Mouse (Mus musculus): Measurements from ENCODE around the gene Tmem145. TPM values are rescaled to one million over a fixed set of nuclear protein-coding genes. Genes with fewer than 3 reads are reported as not detected.

Gene Tmem145
- polyA plus RNA-seq, 2 experiments = not detected

DNA sequence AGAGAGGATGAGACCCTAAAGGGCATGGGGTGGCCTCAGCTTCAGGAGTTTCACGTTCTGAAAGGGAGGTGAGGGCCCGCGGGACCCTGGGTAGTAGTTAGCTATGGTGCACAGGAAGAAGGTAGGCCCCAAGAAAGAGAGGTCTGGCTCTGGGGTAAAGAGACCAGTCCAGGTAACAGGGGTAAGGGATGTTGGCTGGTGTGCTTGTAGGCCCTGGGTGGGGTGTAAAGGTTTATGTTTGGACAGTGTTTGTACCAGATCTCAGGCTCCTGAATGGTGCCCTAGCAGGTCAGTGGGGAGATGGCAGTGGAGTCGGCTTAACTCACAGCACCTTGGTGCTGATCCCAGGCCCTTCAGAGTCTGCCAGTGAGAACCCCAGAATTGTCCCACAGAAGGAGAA, 36.9 kb upstream of the Tmem145 start:
- Histone ChIP-seq H3K9me3 (ENCODE audit: control insufficient read depth, low read length) (no peaks in the 10 kb centered on the region), H3K4me1 (replicated peaks; ENCODE audit: control insufficient read depth in 2 of 2, insufficient read depth in 2 of 2, low read length in 1 of 2) (peaks cover 29 to 41% of the 10 kb centered on the region in 2 experiments), H3K4me2 (ENCODE audit: low read depth) (peak overlapping the region; percentile 94), H3K27me3 (ENCODE audit: control insufficient read depth, insufficient read depth, low read length) (no peaks in the 10 kb centered on the region), H3K27ac (peak overlapping the region; percentile 63), H3K9ac (replicated peaks) (peak overlapping the region; percentile 84), H3K4me3 (ENCODE audit: insufficient read depth in 1 of 2, low read depth in 2 of 2, low read length in 2 of 2) (peak overlapping the region; percentile 68 to 95), H3K36me3 (replicated peaks; ENCODE audit: control insufficient read depth, insufficient read depth, low read depth) (peaks cover 2% of the 10 kb centered on the region; the same call in 1 of the 2 replicates)
- DNase-seq (ENCODE audit: low read depth in 3 of 3, low spot score in 3 of 3) (no peak), ATAC-seq (ENCODE audit: insufficient read depth) (no peak)
- WGBS (ENCODE audit: insufficient replicate concordance) = 25% methylated on average over 4 of the region's 4 CpGs
- TF ChIP-seq EP300 (IDR thresholded peaks at IDR 0.05; ENCODE audit: low read depth) = no peak
- TF ChIP-seq CTCF (IDR thresholded peaks at IDR 0.05; ENCODE audit: low read depth) = no peak

DNA sequence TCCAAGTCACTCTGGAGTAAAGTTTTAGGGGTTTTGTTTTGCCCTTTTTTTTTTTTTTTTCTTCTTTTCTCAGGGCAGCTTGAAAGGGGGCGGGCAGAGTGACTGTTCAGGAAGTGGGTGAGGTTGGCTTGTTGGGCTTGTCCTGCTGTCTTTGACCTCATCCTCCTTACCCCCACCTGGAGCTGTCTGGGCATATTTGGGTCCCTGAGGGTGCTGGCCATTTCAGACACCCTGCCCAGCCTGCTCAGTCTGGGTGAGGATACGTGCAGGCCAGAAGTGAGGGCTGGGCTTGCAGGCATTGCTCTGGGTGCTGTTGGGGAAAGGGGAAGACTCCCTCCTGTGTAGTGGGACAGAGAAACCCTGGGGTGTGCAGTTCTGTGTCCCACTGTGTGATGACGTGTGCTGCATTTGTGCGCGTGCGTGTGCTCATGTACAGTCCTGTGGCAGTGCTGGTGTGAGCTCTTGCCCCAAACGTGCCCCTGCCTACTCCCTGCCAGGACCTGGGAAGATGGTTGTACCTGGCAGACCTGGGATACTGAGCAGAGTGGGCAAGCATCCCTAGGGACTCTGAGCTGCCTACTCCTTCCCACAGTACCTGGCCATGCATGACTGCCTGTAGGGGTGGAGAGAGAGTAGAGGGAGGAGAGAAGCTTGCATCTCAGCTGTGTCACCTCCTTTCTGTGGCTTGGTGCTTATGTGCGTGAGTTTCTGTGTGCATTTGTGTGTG, 36.2 kb upstream of the Tmem145 start:
- Histone ChIP-seq H3K9me3 (ENCODE audit: control insufficient read depth, low read length) (no peaks in the 10 kb centered on the region), H3K36me3 (replicated peaks; ENCODE audit: control insufficient read depth, insufficient read depth, low read depth) (peaks cover 2% of the 10 kb centered on the region; the same call in 1 of the 2 replicates), H3K4me2 (ENCODE audit: low read depth) (peak overlapping the region; percentile 94), H3K4me1 (replicated peaks; ENCODE audit: control insufficient read depth in 2 of 2, insufficient read depth in 2 of 2, low read length in 1 of 2) (peaks cover 36 to 45% of the 10 kb centered on the region in 2 experiments), H3K27ac (peak overlapping the region; percentile 63), H3K4me3 (ENCODE audit: insufficient read depth in 1 of 2, low read depth in 2 of 2, low read length in 2 of 2) (peak overlapping the region in 1 of 2 experiments; percentile 68; a peak in 2 of 4 replicates), H3K27me3 (ENCODE audit: control insufficient read depth, insufficient read depth, low read length) (no peaks in the 10 kb centered on the region), H3K9ac (replicated peaks) (peak overlapping the region; percentile 84)
- TF ChIP-seq EP300 (IDR thresholded peaks at IDR 0.05; ENCODE audit: low read depth) = no peak
- no peak for TF ChIP-seq CTCF (IDR thresholded peaks at IDR 0.05; ENCODE audit: low read depth)
- no peak for DNase-seq (ENCODE audit: low read depth in 3 of 3, low spot score in 3 of 3)
- no peak for ATAC-seq (ENCODE audit: insufficient read depth)
- WGBS (ENCODE audit: insufficient replicate concordance) = 69% methylated on average over 8 of the region's 8 CpGs

DNA sequence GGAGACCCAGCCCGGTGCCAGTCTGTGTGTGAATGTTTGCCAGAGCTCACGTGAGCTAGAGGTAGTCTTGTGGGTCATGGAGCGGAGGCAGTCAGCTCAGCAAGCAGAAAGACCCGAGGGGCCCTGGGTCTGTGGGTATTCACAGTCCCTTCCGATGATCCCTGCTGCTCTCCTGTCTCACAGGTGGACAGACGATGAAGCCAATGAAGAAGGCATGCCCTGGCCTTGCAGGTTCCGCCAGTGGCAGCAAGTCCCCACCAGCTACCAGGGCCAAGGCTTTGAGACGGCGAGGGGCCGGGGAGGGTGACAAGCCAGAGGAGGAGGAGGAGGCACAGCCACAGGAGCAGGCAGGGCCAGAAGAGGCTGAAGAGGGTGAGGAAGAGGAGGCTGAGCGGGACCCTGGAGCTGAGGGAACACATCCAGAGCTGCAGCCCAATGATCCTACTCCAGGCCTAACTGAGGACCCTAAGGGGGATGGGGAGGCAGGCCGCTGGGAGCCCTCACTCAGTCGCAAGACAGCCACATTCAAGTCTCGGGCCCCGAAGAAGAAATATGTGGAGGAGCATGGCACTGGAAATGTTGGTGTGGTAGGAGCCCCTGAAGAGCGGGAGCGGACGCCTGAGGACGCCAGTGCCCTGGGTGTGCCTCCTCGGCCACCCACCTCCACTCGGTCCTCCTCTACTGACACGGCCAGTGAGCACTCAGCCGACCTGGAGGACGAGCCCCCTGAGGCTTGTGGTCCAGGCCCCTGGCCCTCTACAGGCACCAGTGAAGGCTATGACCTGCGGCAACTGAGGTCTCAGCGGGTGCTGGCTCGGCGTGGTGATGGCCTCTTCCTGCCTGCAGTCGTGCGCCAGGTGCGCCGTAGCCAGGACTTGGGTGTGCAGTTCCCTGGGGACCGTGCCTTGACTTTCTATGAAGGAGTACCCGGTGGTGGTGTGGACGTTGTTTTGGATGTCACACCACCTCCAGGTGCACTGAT, 35.0 kb upstream of the Tmem145 start:
- DNase-seq (ENCODE audit: low read depth in 3 of 3, low spot score in 3 of 3) (no peak), ATAC-seq (ENCODE audit: insufficient read depth) (no peak)
- peaks cover 2% of the 10 kb centered on the region; the same call in 1 of the 2 replicates for H3K36me3 ChIP-seq (replicated peaks; ENCODE audit: control insufficient read depth, insufficient read depth, low read depth)
- 87% methylated on average over 35 of the region's 35 CpGs for WGBS (ENCODE audit: insufficient replicate concordance)
- H3K27ac ChIP-seq = no peak overlapping the region
- H3K4me3 ChIP-seq (ENCODE audit: insufficient read depth in 1 of 2, low read depth in 2 of 2, low read length in 2 of 2) = no peak overlapping the region
- no peak overlapping the region; the same call in 1 of the 2 replicates for H3K4me2 ChIP-seq (ENCODE audit: low read depth)
- TF ChIP-seq CTCF (IDR thresholded peaks at IDR 0.05; ENCODE audit: low read depth) = no peak
- TF ChIP-seq EP300 (IDR thresholded peaks at IDR 0.05; ENCODE audit: low read depth) = no peak
- H3K9ac ChIP-seq (replicated peaks) = no peak overlapping the region
- H3K4me1 ChIP-seq (replicated peaks; ENCODE audit: control insufficient read depth in 2 of 2, insufficient read depth in 2 of 2, low read length in 1 of 2) = peaks cover 49 to 57% of the 10 kb centered on the region in 2 experiments
- no peaks in the 10 kb centered on the region for H3K27me3 ChIP-seq (ENCODE audit: control insufficient read depth, insufficient read depth, low read length)
- H3K9me3 ChIP-seq (ENCODE audit: control insufficient read depth, low read length) = no peaks in the 10 kb centered on the region

DNA sequence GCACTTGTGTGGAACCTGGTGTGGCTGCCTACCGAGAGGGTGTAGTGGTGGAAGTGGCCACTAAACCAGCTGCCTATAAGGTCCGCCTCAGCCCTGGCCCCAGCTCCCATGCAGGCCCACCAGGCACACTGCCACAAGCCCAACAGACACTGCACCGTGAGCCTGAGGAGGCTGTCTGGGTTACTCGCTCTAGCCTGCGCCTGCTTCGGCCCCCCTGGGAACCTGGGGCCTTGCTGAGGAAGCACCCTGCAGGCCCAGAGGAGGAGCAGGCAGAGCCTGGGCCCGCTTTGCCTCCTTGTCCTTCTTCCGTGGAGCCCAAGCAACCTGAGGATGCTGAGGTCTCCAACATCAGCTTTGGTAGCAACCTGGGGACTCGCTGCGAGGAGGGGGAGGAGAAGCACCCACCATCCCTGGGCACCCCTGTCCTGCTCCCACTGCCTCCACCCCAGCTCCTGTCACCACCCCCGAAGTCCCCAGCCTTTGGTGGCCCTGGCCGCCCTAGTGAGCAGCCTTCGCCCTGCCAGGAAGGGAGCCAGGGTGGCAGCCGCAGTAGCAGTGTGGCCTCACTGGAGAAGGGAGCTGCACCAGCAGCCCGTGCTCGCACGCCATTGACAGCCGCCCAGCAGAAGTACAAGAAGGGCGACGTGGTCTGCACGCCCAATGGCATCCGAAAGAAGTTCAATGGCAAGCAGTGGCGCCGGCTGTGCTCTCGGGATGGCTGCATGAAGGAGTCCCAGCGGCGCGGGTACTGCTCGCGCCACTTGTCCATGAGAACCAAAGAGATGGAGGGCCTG, 34.1 kb upstream of the Tmem145 start:
- 88% methylated on average over 30 of the region's 30 CpGs for whole genome bisulfite sequencing (ENCODE audit: insufficient replicate concordance)
- Histone ChIP-seq H3K4me1 (replicated peaks; ENCODE audit: control insufficient read depth in 2 of 2, insufficient read depth in 2 of 2, low read length in 1 of 2) (peaks cover 48 to 57% of the 10 kb centered on the region in 2 experiments), H3K27me3 (ENCODE audit: control insufficient read depth, insufficient read depth, low read length) (no peaks in the 10 kb centered on the region), H3K4me2 (ENCODE audit: low read depth) (no peak overlapping the region), H3K9me3 (ENCODE audit: control insufficient read depth, low read length) (no peaks in the 10 kb centered on the region), H3K9ac (replicated peaks) (no peak overlapping the region), H3K4me3 (ENCODE audit: insufficient read depth in 1 of 2, low read depth in 2 of 2, low read length in 2 of 2) (no peak overlapping the region), H3K36me3 (replicated peaks; ENCODE audit: control insufficient read depth, insufficient read depth, low read depth) (peaks cover 2% of the 10 kb centered on the region; the same call in 1 of the 2 replicates), H3K27ac (no peak overlapping the region)
- TF ChIP-seq CTCF (IDR thresholded peaks at IDR 0.05; ENCODE audit: low read depth) = no peak
- no peak for TF ChIP-seq EP300 (IDR thresholded peaks at IDR 0.05; ENCODE audit: low read depth)
- DNase-seq (ENCODE audit: low read depth in 3 of 3, low spot score in 3 of 3) (no peak), ATAC-seq (ENCODE audit: insufficient read depth) (no peak)
